Mouse (Mus musculus): ENCODE results near the gene Nmnat2.

The Nmnat2 gene

GRCm38 (mm10) chr1:152954821-152955523 lies at the start of gene Nmnat2:
Gene Nmnat2, plus strand, starts transcription at chr1:152954993.
- DNase-seq = peak; percentile 67

- DNase-seq = no peak
Measured at GRCm38 (mm10) chr1:152913483-152914460, 41.0 kb upstream of the Nmnat2 start.

- no peak for DNase-seq
Measured at GRCm38 (mm10) chr1:152915766-152916165, 39.0 kb upstream of the Nmnat2 start.

- DNase-seq = no peak
Measured at GRCm38 (mm10) chr1:152916936-152917335, 37.9 kb upstream of the Nmnat2 start.

- no peak for DNase-seq
Measured at GRCm38 (mm10) chr1:152917626-152918025, 37.2 kb upstream of the Nmnat2 start.

GRCm38 (mm10) chr1:152921786-152922185 lies 33.0 kb upstream of the Nmnat2 start:
- no peak for DNase-seq

- DNase-seq = peak; percentile 22
Measured at GRCm38 (mm10) chr1:152933962-152934361, 20.8 kb upstream of the Nmnat2 start.

GRCm38 (mm10) chr1:152935476-152935875 lies 19.3 kb upstream of the Nmnat2 start:
- DNase-seq = no peak

- DNase-seq = no peak
Measured at GRCm38 (mm10) chr1:152936365-152936764, 18.4 kb upstream of the Nmnat2 start.

- DNase-seq = no peak
Measured at GRCm38 (mm10) chr1:152942977-152943376, 11.8 kb upstream of the Nmnat2 start.

- no peak for DNase-seq
Measured at GRCm38 (mm10) chr1:152954167-152954566, 626 bp upstream of the Nmnat2 start.

GRCm38 (mm10) chr1:152955564-152956211 lies 895 bp downstream of the Nmnat2 start:
- peak; percentile 43 for DNase-seq

- peak; percentile 80 for DNase-seq
Measured at GRCm38 (mm10) chr1:152956221-152956620, 1.4 kb downstream of the Nmnat2 start.

- no peak for DNase-seq
Measured at GRCm38 (mm10) chr1:152964344-152964743, 9.6 kb downstream of the Nmnat2 start.

- no peak for DNase-seq
Measured at GRCm38 (mm10) chr1:152966222-152966621, 11.4 kb downstream of the Nmnat2 start.

- no peak for DNase-seq
Measured at GRCm38 (mm10) chr1:152966686-152967085, 11.9 kb downstream of the Nmnat2 start.

- DNase-seq = no peak
Measured at GRCm38 (mm10) chr1:152969081-152969480, 14.3 kb downstream of the Nmnat2 start.

- peak; percentile 48 for DNase-seq
Measured at GRCm38 (mm10) chr1:152972957-152973356, 18.2 kb downstream of the Nmnat2 start.

- peak; percentile 37 for DNase-seq
Measured at GRCm38 (mm10) chr1:152973421-152973820, 18.6 kb downstream of the Nmnat2 start.

- no peak for DNase-seq
Measured at GRCm38 (mm10) chr1:152973861-152974260, 19.1 kb downstream of the Nmnat2 start.

- DNase-seq = no peak
Measured at GRCm38 (mm10) chr1:152975144-152975543, 20.4 kb downstream of the Nmnat2 start.

- no peak for DNase-seq
Measured at GRCm38 (mm10) chr1:152978700-152979099, 23.9 kb downstream of the Nmnat2 start.

GRCm38 (mm10) chr1:152983416-152983815 lies 28.6 kb downstream of the Nmnat2 start:
- DNase-seq = no peak
